Mouse (Mus musculus) small intestine, adult 2 months (tissue): ENCODE measurements around the gene Carmil2.

Experiments used
- CTCF ChIP-seq: fragments of 200-500 bp; IDR thresholded peaks from 2 replicates; pipeline ENCODE4 v1.5.1; 2012; ENCODE audit warnings: low read depth, mild to moderate bottlenecking, control low read depth, inconsistent platforms, low read length, moderate library complexity, mixed read lengths; ENCODE audit not compliant: insufficient replicate concordance, insufficient read length; ENCODE audit errors: extremely low read depth
- POLR2A ChIP-seq: fragments of 200-500 bp; IDR thresholded peaks from 2 replicates; pipeline ENCODE4 v1.6.1; 2012; ENCODE audit warnings: low read depth, mild to moderate bottlenecking, control low read depth, inconsistent platforms, low read length, moderate library complexity

DNA sequence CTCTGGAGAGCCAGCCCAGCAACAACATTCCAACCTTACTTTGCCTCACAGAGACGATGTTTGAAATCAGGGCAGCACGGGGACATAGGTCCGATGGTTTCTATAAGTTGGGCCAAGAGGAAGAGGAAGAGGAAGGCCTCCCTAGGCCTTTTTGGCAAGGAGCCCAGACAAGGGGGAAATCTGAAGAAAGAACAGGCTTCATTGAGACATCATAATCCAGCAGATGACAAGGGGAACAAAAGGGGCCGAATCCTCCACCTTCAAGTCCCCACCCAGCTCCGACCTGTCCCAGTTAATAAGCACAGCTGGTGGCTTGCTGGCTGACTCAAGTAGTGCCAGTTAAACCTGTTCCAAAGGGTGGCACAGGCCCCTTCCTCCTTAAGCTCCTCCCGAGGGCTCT is 29.0 kb downstream of the Carmil2 start:
- TF ChIP-seq CTCF, result no peak
- TF ChIP-seq POLR2A, result no peak
